Mouse (Mus musculus) induced T-regulatory cell, adult 2 months (primary cell): ENCODE results near the gene Psma6.
A peak's percentile ranks its signal among the peaks of the same experiment; 100 is the strongest.
"Not testable (repeated sequence)": the region's sequence is repeated elsewhere in the genome, so short reads cannot be mapped to it uniquely, and the experiment has no call there.

Experiments used
- DNase-seq: peaks from one replicate; pipeline ENCODE4 v3.0.0-alpha.2; 2012; ENCODE audit warnings: low read depth

Psma6 gene

DNA sequence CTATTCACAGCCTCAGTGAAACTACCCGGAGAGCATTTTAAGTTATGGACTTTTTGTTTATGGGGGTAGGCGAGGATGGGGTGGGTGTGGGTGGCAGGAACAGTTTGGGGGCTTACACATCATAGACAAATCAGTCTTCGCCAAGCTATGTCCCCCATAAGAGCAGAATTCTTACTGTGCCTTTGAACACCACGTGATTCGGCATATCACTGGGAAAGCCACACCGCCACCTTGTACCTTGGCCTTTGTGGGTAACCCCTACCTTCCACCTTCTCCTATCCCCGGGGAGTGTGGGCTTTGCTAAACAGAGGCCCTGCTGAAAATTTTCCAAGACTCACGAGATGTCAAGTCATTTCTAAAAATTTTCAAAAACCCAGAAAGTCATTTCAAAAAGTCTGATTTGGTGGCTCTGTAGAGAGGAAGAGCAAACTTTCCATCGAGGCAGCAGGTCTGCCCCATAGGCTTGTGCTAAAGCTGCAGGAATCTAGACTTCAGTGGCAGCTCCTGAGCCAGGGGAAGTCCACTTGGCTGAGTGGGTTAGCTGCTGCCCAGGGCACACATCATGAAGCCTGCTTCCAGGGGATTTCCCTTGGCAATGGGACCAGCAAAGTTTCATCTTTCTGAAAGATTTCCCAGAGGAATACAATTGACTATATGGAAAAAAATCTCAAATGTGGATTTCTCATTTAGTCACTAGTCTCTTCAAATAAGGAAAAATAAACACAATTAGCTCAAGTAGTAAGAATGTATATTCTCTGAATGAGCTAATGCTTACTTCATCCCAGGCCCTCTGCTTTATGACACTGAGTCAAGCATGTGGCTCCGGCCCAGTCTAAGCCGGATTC lies 8.9 kb downstream of the Psma6 start:
- DNase-seq: peak; percentile 68

DNA sequence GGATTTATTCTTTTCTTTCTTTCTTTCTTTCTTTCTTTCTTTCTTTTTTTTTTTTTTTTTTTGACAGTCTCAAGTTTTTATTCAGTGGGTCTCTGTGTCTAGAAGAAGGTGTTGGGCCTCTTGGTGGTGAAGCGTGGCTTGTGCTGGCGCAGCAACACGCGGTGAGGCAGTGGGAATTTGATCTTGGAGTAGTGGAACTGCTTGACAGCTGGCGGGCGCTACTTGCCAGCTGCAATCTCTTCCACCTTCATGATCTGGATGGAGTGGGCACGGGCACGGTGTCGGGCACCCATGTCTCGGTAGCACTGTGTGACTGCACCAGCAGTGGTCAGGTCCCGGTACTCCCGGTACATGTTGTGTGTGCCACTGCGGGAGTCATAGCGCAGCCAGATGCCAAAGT lies 11.6 kb downstream of the Psma6 start:
- DNase-seq: not testable (repeated sequence)

DNA sequence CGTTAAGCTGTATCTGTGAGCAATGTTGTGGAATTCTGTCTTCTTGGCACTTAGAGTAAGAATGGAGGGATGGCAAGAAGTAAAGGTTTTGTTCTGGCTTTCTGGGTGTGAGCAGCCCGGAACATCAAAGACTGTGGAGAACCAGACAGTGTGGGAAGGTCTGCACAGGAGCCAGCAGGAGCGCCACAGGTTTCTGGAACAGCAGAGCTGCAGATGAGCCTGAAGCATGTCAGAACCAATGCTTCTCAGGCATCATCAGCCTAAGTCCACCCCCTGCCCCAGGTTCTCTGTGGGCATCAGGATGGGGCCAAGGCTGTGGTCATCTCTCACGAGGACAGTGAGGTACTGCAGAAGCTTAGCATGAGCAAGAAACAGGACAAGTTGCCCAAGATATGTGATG lies 12.5 kb downstream of the Psma6 start:
- DNase-seq: no peak

DNA sequence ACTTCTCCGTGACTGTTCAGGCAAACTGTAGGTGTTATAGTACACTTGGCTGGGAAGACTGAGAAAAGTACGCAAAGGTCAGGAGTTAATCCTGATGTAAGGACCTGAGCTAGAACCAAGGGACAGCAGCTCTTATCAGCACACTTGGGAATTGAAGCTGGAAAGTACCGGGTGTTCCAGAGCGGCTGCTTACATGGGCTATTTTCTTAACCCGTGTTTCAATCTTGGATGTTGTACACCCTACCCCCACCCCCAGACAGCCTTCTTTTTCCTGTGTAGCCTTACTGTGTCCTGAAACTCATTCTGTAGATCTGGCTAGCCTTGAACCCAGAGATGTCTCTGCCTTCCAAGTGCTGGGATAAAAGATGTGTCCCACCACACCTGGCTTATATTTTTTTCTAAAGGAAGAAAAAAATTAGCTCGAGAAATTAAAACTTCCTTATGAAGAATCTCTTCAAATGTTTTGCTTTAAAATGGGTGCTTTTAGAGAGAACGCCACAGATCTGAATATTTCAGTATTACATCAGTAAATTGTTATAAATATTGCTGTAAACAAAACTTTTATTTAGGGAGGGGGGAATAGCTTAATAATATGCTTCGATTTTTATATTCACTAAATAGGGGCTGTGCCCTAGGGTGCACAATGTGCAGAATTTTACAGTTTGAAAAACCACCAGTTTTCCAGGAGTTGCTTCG lies 13.7 kb downstream of the Psma6 start:
- peak; percentile 34 for DNase-seq

DNA sequence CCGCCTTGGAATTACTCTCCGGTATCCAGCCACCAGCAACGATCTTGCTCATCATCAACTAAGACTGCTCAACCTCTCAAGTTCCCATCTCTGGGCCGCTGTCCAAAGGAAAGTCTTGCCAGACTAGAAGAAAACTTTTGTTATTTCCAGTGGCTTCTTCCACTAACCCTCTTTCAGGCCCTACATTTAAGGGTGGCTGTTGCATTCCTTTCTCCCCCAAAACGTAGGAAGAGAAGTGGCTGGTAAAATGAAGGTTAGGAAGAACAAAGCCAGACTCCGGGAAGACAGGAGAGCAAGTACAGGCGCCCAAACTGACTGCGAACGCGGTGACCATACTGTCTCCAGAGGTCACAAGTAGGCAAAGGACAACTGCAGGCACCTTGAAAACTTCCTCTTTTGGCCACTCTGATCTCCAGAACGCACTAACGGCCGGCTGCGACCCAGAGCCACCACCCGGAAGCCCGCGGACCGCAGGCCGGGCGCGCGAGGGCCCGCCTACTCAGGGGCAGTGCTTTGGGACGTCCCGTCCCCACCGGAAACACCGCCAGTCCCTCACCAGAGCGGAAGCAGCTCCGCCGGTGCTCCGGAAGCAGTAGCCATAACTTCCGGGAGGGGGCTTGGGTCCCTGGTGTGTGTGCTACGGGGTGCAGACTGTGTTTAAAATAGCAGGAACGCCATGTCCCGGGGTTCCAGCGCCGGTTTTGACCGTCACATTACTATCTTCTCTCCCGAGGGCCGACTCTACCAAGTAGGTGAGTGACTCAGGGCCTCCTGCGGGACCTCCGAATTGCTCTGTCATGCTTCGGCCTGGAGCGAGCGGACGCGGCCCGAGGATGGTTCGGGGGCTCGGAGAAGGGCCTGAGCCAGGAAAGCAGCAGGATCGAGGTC lies 14.5 kb downstream of the Psma6 start:
- DNase-seq: peak; percentile 96

DNA sequence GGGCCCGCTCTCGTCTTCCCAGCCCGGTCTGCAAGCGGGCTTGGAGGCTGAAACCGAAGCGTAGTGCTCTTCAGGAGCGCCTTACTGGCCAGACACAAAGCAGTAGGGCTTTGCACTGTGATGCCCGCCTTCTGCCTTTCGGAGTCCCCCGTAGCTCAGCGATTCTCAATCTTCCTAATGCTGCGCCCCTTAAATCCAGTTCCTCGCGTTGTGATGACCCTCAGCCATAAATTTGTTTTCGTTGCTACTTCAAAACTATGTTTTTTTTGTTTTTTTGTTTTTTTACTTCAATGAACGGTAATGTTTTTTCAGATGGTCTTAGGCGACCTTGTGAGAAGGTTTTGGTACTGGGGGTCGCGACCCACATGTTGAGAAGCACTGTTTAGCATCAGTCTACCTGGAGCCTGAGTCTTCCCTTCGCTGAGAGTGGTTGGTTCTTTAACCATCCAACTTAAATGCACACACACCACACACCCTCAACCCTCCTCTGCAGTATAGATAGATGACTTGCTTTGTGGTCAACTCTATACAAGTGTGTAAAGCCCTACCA lies 15.2 kb downstream of the Psma6 start:
- DNase-seq: no peak

DNA sequence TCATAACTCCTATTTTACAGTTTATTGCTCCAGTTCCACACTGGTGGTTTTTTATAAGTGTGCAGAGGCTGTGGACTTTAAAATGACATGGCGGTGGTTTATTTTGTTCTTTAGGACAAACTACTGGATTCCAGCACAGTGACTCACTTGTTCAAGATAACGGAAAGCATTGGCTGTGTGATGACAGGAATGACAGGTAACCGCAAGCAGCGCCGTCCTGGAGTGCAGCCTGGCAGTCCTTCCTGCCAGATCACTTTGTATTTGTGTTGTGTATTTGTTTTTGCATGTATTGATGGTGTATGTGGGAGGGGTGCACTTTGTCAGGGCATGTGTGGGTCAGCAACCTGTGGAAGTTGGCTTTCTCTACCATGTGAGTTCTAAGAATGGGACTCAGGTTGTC lies 23.9 kb downstream of the Psma6 start:
- DNase-seq: no peak

DNA sequence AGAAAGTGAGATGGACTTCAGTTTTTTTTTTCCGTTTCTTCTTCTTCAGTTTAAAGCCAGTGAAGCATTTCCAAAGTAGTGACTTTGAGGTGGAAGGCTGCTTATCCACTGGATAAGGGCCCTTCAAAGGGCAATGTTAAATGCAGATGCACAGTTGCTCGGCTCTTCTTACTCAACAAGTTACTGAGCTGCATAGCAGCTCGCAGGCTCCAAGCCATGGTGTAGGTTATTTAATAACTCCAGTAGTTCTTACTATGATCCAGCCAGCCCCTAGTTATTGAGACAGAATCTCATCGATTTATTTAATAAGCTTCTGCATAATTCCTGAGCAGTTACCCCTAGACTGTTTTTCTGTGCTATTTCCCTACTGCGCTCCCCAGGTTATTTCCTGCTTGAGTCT lies 31.2 kb downstream of the Psma6 start:
- no peak for DNase-seq

DNA sequence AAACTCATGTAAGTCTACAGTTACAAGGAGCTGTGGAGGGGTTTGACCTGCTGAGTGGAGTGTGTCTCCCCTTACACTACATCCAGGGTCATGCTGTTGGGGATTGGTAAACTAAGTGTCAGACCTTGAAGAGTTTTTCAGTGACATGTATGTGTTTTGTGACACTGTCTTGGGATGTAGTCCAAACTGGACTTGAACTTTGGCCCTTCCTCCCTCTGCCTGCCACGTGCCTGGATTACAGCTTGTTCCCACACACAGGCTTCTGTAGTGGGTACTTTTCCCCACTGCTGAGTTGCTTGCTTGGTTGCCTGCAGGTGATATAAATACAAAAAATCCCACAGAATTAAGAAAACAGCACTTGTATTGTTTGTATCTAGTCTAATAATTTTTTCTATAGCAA lies 31.7 kb downstream of the Psma6 start:
- no peak for DNase-seq

DNA sequence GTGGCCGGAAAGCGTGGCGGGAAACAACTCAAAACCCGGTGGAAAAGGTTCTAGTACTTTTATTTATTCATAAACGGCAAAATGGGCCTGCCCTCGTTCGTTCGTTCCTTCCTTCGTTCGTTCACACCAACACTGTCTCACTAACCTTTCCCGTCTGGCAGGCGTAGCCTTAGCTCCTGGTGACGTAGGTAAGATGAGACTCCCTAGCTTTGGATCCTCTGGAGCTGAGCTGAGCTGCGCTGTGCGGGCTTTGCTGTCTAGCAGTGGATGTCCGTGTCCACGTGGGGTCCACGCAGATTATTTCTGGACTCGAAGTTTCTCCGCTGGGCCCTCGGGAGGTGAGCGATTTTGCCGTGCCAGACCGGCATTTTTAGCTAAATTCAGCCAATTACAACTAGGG lies 36.2 kb downstream of the Psma6 start:
- no peak for DNase-seq

DNA sequence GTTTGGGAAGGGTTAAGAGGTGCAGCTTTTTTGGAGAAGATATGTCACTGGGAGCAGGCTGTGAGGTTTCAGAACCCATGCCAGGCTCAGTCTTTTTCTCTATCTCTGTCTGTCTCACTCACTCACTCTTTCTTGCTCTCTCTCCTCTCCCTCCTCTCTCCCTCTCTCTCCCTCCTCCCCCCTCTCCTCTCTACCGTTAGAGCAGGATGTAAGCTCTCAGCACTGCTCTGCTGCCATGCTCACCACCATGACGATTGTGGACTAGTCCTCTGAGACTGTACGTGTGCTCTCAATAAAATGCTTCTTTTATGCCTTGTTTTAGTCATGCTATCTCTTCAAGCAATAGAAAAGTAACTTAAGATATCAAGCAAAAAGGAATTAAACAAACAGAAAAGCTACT lies 38.0 kb downstream of the Psma6 start:
- DNase-seq: no peak

DNA sequence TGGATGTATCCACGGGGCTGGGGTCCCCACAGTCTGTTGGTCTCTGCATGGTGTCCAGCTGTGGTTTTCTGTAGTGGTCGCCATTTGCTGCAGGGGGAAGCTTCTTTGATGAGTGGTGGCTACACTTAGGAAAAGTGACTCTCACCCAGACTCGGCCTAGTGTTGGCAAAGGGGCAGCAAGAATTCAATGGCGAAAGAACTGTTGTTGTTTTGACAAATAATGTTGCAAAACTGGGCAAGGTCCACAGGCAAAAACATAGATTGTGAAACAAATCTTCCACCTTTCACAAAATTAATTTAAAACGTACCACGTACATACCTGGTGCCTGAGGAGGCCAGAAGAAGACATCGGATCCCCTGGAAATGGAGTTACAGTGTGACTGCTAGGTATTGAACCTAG lies 42.3 kb downstream of the Psma6 start:
- DNase-seq: no peak

DNA sequence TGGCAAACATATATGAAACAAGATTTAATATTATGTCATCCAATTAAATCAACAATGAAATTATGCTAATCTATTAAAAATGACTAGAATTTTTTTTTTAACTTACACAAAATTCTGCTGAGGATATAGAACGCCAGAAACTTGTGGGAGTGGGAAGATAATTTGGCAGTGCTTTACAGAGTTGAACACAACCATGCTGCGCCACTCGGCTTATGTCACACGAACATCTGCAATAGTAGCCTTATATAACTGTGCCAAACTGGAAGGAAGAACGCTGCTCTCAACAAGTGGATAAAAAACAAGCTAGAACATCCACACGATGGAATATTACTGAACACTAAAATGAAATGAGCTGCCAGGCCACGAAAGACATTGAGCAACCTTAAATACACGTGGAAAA lies 45.2 kb downstream of the Psma6 start:
- DNase-seq: no peak

DNA sequence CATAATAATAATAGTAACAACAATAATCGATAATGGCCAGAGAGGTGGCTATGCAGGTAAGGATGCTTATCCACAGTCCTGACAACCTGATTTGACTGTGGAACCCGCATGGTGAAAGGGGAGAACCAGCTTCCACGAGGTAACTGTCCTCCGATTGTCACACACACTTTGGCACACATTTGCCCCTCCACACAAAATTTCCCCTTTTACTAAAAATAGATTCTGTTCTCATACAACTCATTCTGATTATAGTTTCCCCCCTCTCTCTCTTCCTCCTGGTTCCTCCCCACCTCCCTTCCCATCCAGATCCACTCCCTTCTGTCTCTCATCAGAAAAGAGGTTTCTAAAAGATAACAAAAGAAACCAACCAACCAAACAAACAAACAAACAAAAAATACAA lies 45.9 kb downstream of the Psma6 start:
- DNase-seq: no peak

DNA sequence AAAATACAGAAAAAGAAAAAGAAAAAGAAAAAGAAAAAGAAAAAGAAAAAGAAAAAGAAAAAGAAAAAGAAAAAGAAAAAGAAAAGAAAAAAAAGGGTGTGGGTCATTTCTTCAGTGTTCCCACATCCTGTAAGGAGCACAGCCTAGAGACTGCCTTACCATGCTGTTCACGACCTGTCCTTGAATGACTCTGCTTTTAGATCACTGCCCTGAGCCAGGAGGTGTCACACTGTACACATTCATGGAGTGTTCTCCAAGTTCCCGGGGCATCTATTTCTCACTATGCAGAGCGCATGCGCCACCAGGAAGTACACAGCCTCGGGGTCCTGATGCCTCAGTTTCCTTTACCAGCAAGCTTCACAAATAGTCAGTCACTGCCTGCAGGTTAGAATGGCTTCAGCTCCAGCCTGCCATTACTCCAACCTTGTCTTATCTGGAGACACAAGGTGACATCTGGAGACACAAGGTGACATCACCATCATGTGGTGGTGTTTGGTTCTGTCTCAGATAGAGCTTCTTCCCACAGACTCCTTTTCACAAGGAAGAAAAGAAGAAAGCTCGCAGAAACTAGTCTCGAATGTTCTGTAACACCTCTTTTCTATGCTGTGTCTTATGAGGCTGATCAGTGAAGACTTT lies 48.4 kb downstream of the Psma6 start:
- DNase-seq: peak; percentile 41

DNA sequence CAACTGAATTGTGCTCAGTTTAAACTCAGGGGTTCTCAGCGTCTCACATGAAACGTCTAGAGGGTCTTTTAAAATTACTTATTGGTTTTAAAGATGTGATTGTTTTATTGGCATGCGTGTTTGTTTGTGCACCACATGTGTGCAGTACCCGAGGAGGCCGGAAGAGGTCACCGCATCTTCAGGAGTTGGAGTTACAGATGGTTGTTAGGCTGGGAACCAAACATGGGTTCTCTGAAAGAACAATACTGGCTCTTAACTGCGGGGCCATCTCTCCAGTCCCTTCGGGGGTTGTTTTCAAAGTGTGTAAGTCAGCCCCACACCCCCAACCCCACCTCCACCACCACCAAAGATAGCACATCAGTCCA lies 48.9 kb downstream of the Psma6 start:
- no peak for DNase-seq

DNA sequence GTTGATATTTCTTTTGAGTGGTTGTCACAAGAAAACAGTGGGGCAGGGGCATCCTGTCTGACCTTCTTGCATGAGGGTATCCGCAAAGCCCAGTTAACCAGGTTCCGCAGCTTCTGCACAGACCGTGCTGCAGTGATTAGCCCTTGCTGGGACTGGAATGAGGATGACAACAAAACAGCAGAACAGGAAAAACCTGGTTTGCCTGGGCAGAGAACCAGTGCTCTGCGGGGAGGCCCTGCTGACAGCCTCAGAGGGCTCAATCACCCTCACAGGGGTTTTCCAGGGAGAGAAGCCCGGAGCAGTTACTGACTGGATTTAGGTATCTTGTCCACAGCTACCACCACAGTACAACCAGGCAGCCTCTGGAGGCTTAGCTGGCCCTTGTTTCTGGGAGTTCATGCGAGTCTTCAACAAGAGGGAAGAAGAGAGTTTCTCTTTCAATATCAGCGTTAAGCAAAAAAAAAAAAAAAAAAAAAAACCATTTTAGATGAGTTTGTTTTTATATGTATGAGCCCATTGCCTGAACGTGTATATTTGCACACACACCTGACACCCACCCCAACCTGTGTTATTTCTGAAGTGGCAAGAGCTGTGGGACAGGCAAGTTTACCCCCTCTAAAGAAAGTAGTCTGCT lies 49.9 kb downstream of the Psma6 start:
- DNase-seq: peak; percentile 69

DNA sequence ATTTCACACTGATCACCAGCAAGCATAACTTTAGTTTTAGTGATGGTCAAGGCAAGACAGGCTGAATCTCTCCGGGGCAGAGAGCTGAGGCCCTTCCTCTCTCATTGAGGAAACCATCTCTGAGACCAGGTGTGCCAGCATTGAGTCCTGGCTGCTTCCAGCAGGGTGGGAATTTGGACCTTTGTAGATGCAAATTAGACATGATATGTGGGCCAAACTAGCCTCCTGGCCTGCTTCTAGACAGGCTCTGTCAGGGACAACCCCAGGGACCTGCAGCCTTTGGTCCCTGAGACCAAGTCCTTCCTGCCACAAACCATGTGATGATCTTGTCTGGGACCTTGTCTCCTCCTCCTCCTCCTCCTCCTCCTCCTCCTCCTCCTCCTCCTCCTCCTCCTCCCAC lies 51.1 kb downstream of the Psma6 start:
- DNase-seq: no peak

DNA sequence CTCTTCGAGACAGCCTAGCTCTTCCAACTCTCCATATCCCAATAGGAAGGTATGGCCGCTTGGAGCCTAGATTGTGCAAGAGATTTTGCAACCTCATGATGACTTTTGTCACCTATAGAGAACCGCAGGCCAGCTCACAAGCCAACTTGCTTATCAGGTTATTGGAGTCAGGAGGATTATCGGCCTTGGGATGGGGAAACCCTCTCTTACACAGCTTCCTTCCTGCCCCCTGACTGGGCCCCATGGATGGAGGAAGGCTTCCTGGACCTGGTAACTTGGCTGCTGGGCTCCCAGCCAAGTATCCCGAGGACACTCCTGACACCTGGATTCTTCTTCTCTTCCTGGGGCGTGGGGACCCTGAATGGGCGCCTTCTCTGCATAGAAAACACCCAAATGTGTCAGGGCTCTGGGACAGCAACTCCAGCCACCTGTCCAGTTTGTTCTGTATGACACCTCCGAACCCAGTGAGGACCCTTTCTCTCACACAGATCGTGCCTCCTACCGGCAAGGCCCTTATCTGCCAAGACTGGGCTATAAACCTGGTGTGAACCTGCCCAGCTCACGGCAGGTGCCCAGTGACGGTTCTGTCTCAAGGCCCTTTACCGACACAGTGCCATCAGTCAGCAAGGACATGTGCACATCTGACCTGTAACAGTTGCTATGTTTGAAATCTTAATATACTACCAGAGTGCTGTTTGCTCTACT lies 53.3 kb downstream of the Psma6 start:
- DNase-seq: no peak

DNA sequence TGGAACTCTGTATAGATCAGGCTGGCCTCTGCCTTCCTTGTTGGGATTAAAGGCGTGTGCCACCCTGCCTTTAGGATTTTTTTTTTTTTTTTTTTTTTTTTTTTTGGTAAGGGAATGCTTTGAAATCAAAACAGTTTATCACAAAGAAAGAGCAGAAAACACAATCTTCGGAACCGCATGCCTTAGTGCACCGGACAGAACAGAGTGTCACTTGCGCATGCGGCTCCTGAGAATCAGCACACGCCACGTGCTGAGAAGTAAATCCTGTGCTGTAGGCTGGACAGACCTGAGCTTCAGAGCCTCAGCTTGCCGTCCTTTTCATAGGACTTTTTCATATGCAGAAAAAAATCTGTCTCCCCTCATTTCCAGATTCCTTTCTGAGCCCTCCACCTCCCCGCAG lies 54.0 kb downstream of the Psma6 start:
- DNase-seq: no peak

DNA sequence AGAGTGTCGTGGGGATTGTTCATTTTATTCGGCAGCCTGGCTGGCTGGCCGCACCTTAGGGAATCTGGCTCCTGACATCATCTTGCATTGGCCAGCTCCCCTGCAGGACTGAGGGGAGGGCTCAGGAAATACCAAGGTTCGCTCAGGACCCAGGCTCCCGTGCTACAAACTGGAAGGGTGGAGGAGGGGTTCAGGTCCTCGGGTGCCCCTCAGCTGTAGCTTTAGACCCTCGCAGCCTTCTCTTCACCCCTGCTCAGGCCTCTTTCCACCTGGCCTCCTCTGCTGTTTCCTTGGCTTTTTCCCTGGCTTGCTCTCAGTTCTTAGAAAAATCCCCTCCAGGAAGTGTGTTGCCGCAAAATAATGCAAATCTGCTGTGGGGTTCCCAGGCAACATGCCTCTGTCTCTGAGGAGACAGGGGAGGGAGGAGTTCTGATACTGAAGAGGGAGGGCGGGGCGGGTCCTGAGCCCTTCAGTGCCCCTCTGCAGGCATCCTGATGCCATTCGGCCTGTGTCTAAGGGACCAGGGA lies 54.7 kb downstream of the Psma6 start:
- DNase-seq: peak; percentile 69
